Comparison of ENCODE assay signal across 10 mouse cellular contexts in the genomic region with DNA sequence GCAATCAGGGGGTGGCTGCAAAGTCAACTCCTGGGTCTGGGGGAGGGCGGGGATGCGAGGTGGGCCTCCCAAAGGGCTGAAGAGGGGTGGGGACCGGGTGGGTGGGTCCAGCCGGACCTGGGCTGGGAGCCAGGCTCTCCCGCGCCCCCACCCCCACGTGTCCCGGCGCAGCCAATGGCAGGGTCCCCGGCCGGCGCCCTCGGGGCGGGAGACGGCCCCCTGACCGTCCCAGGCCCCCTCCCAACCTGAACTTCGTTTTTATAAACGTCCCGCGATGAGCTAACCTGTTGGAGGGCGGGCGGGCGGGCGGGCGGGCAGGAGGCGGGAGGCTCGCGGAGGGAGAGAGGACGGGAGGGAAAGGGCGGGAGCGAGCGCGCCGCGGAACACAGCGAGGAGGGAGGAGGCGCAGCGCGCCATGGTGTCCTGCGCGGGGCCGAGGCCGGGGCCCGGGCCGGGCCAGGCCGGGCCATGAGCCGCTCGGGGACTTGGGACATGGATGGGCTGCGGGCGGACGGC. TPM values are rescaled to one million over a fixed set of nuclear protein-coding genes. Genes with fewer than 3 reads are reported as not detected.
A peak's percentile ranks its signal among the peaks of the same experiment; 100 is the strongest.
DNase-seq lines count a peak whose midpoint lies in the region; ATAC-seq lines count a peak whose summit lies in the region.
"Had no signal": no experiment of that assay in that cellular context is flagged by ENCODE, and none has a peak within 500 bp of the region (broad histone marks: within the 10 kb centered on the region; RNA-seq: fewer than 3 reads in every experiment).

TSS of gene Hoxd13 (plus strand) at position 469 of the 516 bp plus-strand sequence.

- DNase-seq in liver, embryonic 11.5 days (ENCODE audit: low spot score) = no peak
- no peak for DNase-seq in liver
- DNase-seq in embryonic facial prominence, embryonic 14.5 days (ENCODE audit: low spot score) = no peak
- DNase-seq in adrenal gland, postnatal 14 days = no peak
- no peak for DNase-seq in left cerebral cortex, postnatal 14 days (ENCODE audit: low spot score in 2 of 2)

- H3K4me1 ChIP-seq in liver, embryonic 11.5 days (replicated peaks; ENCODE audit: control insufficient read depth, insufficient read depth, low read length) = peaks cover 6% of the 10 kb centered on the region
- H3K4me1 ChIP-seq in embryonic facial prominence, embryonic 14.5 days (ENCODE audit: control insufficient read depth, insufficient read depth, low read length) = peaks cover 3% of the 10 kb centered on the region; the same call in 1 of the 2 replicates
- H3K4me1 ChIP-seq in hindbrain, embryonic 16.5 days (ENCODE audit: control insufficient read depth, insufficient read depth, low read depth, low read length) = peaks cover 8% of the 10 kb centered on the region
- H3K4me1 ChIP-seq in midbrain, embryonic 16.5 days (ENCODE audit: control insufficient read depth, insufficient read depth, low read length) = peaks cover 6% of the 10 kb centered on the region

- H3K36me3 ChIP-seq in liver, embryonic 11.5 days (ENCODE audit: control insufficient read depth, insufficient read depth, low read length) = no peaks in the 10 kb centered on the region
- no peaks in the 10 kb centered on the region for H3K36me3 ChIP-seq in embryonic facial prominence, embryonic 14.5 days (ENCODE audit: control insufficient read depth, insufficient read depth, low read length)
- H3K36me3 ChIP-seq in hindbrain, embryonic 16.5 days (ENCODE audit: control insufficient read depth, insufficient read depth, low read length) = no peaks in the 10 kb centered on the region
- no peaks in the 10 kb centered on the region for H3K36me3 ChIP-seq in midbrain, embryonic 16.5 days (ENCODE audit: control insufficient read depth, insufficient read depth, low read length)

- peak within 1 kb of the TSS; percentile 61 for H3K4me2 ChIP-seq in liver, embryonic 11.5 days
- peak within 1 kb of the TSS; percentile 57 for H3K4me2 ChIP-seq in embryonic facial prominence, embryonic 14.5 days (ENCODE audit: low read depth, low read length)
- H3K4me2 ChIP-seq in hindbrain, embryonic 16.5 days (ENCODE audit: low read length) = peak within 1 kb of the TSS; percentile 51
- H3K4me2 ChIP-seq in midbrain, embryonic 16.5 days (ENCODE audit: low read length) = peak within 1 kb of the TSS; percentile 45

- no peaks in the 10 kb centered on the region for H3K9me3 ChIP-seq in liver, embryonic 11.5 days (ENCODE audit: control insufficient read depth, low read length)
- H3K9me3 ChIP-seq in embryonic facial prominence, embryonic 14.5 days (ENCODE audit: control insufficient read depth, low read length) = no peaks in the 10 kb centered on the region
- no peaks in the 10 kb centered on the region for H3K9me3 ChIP-seq in hindbrain, embryonic 16.5 days (ENCODE audit: control insufficient read depth, low read length)
- H3K9me3 ChIP-seq in midbrain, embryonic 16.5 days (replicated peaks; ENCODE audit: control insufficient read depth, low read length, poor library complexity, severe bottlenecking) = no peaks in the 10 kb centered on the region

- peaks cover 97% of the 10 kb centered on the region for H3K27me3 ChIP-seq in liver, embryonic 11.5 days (replicated peaks; ENCODE audit: control insufficient read depth, insufficient read depth, low read length)
- H3K27me3 ChIP-seq in embryonic facial prominence, embryonic 14.5 days (replicated peaks; ENCODE audit: control insufficient read depth, insufficient read depth, low read length) = peaks cover 98% of the 10 kb centered on the region
- H3K27me3 ChIP-seq in hindbrain, embryonic 16.5 days (replicated peaks; ENCODE audit: control insufficient read depth, insufficient read depth, low read length) = peaks cover 77% of the 10 kb centered on the region
- peaks cover 85% of the 10 kb centered on the region for H3K27me3 ChIP-seq in midbrain, embryonic 16.5 days (ENCODE audit: control insufficient read depth, insufficient read depth, low read depth, low read length)

- intact Hi-C loops in left cerebral cortex, postnatal 14 days (cut with DNase I) = loop anchor here (10.0 kb wide), 1 partner anchor 533 kb away; no protein-coding TSS in a partner anchor

- H3K9ac ChIP-seq in liver, embryonic 11.5 days (ENCODE audit: low read depth, low read length) = no peak within 1 kb of the TSS
- peak within 1 kb of the TSS; percentile 19; the same call in 1 of the 2 replicates for H3K9ac ChIP-seq in embryonic facial prominence, embryonic 14.5 days (ENCODE audit: low read depth, low read length)
- H3K9ac ChIP-seq in hindbrain, embryonic 16.5 days (ENCODE audit: low read depth, low read length) = no peak within 1 kb of the TSS
- no peak within 1 kb of the TSS for H3K9ac ChIP-seq in midbrain, embryonic 16.5 days (ENCODE audit: low read depth, low read length)

- H3K27ac ChIP-seq in liver, embryonic 11.5 days (ENCODE audit: low read depth, low read length) = no peak within 1 kb of the TSS
- H3K27ac ChIP-seq in embryonic facial prominence, embryonic 14.5 days (replicated peaks; ENCODE audit: low read depth, low read length) = no peak within 1 kb of the TSS
- no peak within 1 kb of the TSS for H3K27ac ChIP-seq in hindbrain, embryonic 16.5 days (ENCODE audit: low read depth, low read length)
- H3K27ac ChIP-seq in midbrain, embryonic 16.5 days (ENCODE audit: low read length) = no peak within 1 kb of the TSS

- WGBS in liver, embryonic 11.5 days = 1% methylated on average over 12 of the region's 51 CpGs
- WGBS in embryonic facial prominence, embryonic 14.5 days = 1% methylated on average over 10 of the region's 51 CpGs
- WGBS in hindbrain, embryonic 16.5 days = under 1% methylated on average over 30 of the region's 51 CpGs
- WGBS in midbrain, embryonic 16.5 days = under 1% methylated on average over 22 of the region's 51 CpGs

- H3K4me3 ChIP-seq in liver, embryonic 11.5 days (ENCODE audit: low read depth, low read length) = peak within 1 kb of the TSS; percentile 43
- H3K4me3 ChIP-seq in embryonic facial prominence, embryonic 14.5 days (ENCODE audit: low read depth, low read length) = peak within 1 kb of the TSS; percentile 39
- peak within 1 kb of the TSS; percentile 34 for H3K4me3 ChIP-seq in hindbrain, embryonic 16.5 days (ENCODE audit: low read length)
- H3K4me3 ChIP-seq in midbrain, embryonic 16.5 days (ENCODE audit: low read depth, low read length) = peak within 1 kb of the TSS; percentile 8

- no peak for ATAC-seq in liver, embryonic 11.5 days (replicated peaks; ENCODE audit: low FRiP score)
- 0 out of 2 replicates have a peak, but pooled peaks have one; percentile 17 for ATAC-seq in embryonic facial prominence, embryonic 14.5 days (ENCODE audit: low read depth)
- ATAC-seq in hindbrain, embryonic 16.5 days = 0 out of 2 replicates have a peak, but pooled peaks have one; percentile 20
- ATAC-seq in midbrain, embryonic 16.5 days = no peak
- ATAC-seq in cerebellum, adult (ENCODE audit: insufficient number of reproducible peaks, low FRiP score, low TSS enrichment) = no peak

RNA-seq across cellular contexts. Expression of gene Hoxd13, which starts in this region (rescaled TPM):
- 0.06 and 0.45 TPM in 2 replicates for polyA plus RNA-seq in liver, embryonic 11.5 days (2014; fragmentation: Nextera tagmentation; extraction: Ambion mirVana)
- not detected in 2 replicates for polyA plus RNA-seq in embryonic facial prominence, embryonic 14.5 days (2014; fragmentation: Nextera tagmentation; extraction: Ambion mirVana)
- polyA plus RNA-seq in hindbrain, embryonic 16.5 days (2015; fragmentation: Nextera tagmentation; extraction: Ambion mirVana) = 0.06 TPM in 1 of 2 replicates, not detected in the other
- not detected in 2 replicates for polyA plus RNA-seq in midbrain, embryonic 16.5 days (2015; fragmentation: Nextera tagmentation; extraction: Ambion mirVana)
- total RNA-seq in adrenal gland, postnatal 14 days (2021) = not detected in 2 replicates
- total RNA-seq in left cerebral cortex, postnatal 14 days (2021) = not detected
- total RNA-seq: left cerebral cortex, postnatal 10 days had no signal
- polyA plus RNA-seq: cortical plate, adult 2 months had no signal

Comparison
In these comparisons a context has a peak if more than half of its experiments do, and no peak if none do; other contexts are left out.
1. Peak in ATAC-seq, H3K4me3 ChIP-seq, H3K9ac ChIP-seq and H3K4me2 ChIP-seq in embryonic facial prominence, embryonic 14.5 days; RNA of the gene not detected or under 1 TPM.
2. Peak in ATAC-seq, H3K4me3 ChIP-seq and H3K4me2 ChIP-seq in hindbrain, embryonic 16.5 days; RNA of the gene not detected or under 1 TPM.